Mouse (Mus musculus): ENCODE results near the gene Rfc2.

DNA sequence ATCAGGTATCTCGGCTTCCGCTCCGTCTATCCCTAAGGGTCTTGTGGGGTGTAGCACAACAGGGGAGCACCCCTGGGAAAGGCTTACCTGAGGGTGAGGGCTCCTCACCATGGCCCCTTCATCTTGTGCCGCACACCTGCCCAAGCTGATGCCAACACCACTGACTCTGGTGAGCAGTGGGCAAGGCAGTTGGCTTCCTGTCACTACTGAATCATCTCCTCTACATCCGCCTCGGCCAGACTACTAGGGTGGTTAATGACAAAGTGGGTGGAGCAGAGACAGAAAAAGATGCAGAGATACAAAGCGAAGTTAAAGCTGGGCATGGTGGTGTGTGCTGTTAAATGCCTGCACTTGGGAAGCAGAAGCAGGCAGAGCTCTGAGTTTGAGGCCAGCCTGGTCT, 33.6 kb downstream of the Rfc2 start, which contains the start of gene Lat2:
- TF ChIP-seq CTCF (IDR thresholded peaks at IDR 0.05; ENCODE audit: borderline replicate concordance, insufficient read depth, low read length) (no peak), POLR2A (IDR thresholded peaks at IDR 0.05; ENCODE audit: low read depth, low read length) (no peak)

All from embryonic fibroblast, embryonic 13.5 days (primary cell).